Mouse (Mus musculus): ENCODE data around the gene Arfgap2.
"Not testable (repeated sequence)": the region's sequence is repeated elsewhere in the genome, so short reads cannot be mapped to it uniquely, and the experiment has no call there.

The Arfgap2 gene

GRCm38 (mm10) chr2:91264711-91265681 is at the start of gene Arfgap2:
Gene Arfgap2 (plus strand): TSS chr2:91264974.
- DNase-seq (ENCODE audit: low spot score in 2 of 2) = peak; percentile 94 to 98

- DNase-seq (ENCODE audit: low spot score in 2 of 2) = no peak
Measured at GRCm38 (mm10) chr2:91217032-91217431, 47.7 kb upstream of the Arfgap2 start.

GRCm38 (mm10) chr2:91220501-91220900 is 44.3 kb upstream of the Arfgap2 start:
- DNase-seq (ENCODE audit: low spot score in 2 of 2) = no peak

- DNase-seq (ENCODE audit: low spot score in 2 of 2) = no peak
Measured at GRCm38 (mm10) chr2:91223614-91224013, 41.2 kb upstream of the Arfgap2 start.

- no peak for DNase-seq (ENCODE audit: low spot score in 2 of 2)
Measured at GRCm38 (mm10) chr2:91229735-91230134, 35.0 kb upstream of the Arfgap2 start.

GRCm38 (mm10) chr2:91236601-91237510 is 27.9 kb upstream of the Arfgap2 start, which contains the start of gene Ddb2:
Gene Ddb2 (minus strand): TSS chr2:91236982.
- peak; percentile 80 to 92 for DNase-seq (ENCODE audit: low spot score in 2 of 2)

- DNase-seq (ENCODE audit: low spot score in 2 of 2) = not testable (repeated sequence)
Measured at GRCm38 (mm10) chr2:91237511-91238080, 27.2 kb upstream of the Arfgap2 start.

GRCm38 (mm10) chr2:91242547-91242946 is 22.2 kb upstream of the Arfgap2 start:
- peak in 1 of 2 experiments; percentile 25 for DNase-seq (ENCODE audit: low spot score in 2 of 2)

- no peak for DNase-seq (ENCODE audit: low spot score in 2 of 2)
Measured at GRCm38 (mm10) chr2:91243416-91243815, 21.4 kb upstream of the Arfgap2 start.

- DNase-seq (ENCODE audit: low spot score in 2 of 2) = no peak
Measured at GRCm38 (mm10) chr2:91244557-91245228, 20.1 kb upstream of the Arfgap2 start.

GRCm38 (mm10) chr2:91248366-91248765 is 16.4 kb upstream of the Arfgap2 start:
- no peak for DNase-seq (ENCODE audit: low spot score in 2 of 2)

GRCm38 (mm10) chr2:91252001-91252400 is 12.8 kb upstream of the Arfgap2 start:
- no peak for DNase-seq (ENCODE audit: low spot score in 2 of 2)

GRCm38 (mm10) chr2:91252512-91252911 is 12.3 kb upstream of the Arfgap2 start:
- no peak for DNase-seq (ENCODE audit: low spot score in 2 of 2)

GRCm38 (mm10) chr2:91254725-91255380 is 9.9 kb upstream of the Arfgap2 start:
- no peak for DNase-seq (ENCODE audit: low spot score in 2 of 2)

- no peak for DNase-seq (ENCODE audit: low spot score in 2 of 2)
Measured at GRCm38 (mm10) chr2:91255661-91256150, 9.1 kb upstream of the Arfgap2 start, which contains the start of gene Pacsin3. Gene Pacsin3 (plus strand): TSS chr2:91255954.

- peak; percentile 62 to 64 for DNase-seq (ENCODE audit: low spot score in 2 of 2)
Measured at GRCm38 (mm10) chr2:91256256-91257125, 8.3 kb upstream of the Arfgap2 start.

- DNase-seq (ENCODE audit: low spot score in 2 of 2) = no peak
Measured at GRCm38 (mm10) chr2:91257126-91257980, 7.4 kb upstream of the Arfgap2 start.

- DNase-seq (ENCODE audit: low spot score in 2 of 2) = no peak
Measured at GRCm38 (mm10) chr2:91258054-91258453, 6.7 kb upstream of the Arfgap2 start.

All from urinary bladder, postnatal 36 days (tissue).